Mouse (Mus musculus) forebrain, embryonic 13.5 days (tissue): Measurements from ENCODE around the gene Uvrag. TPM values are rescaled to one million over a fixed set of nuclear protein-coding genes. Genes with fewer than 3 reads are reported as not detected.

Source experiments
- ATAC-seq: fragments of 200-750 bp; cut with Nextera tagmentation; 2 replicates; pipeline ENCODE4 v1.8.0; 2017
- H3K27ac ChIP-seq: fragments of 300-500 bp; sonication (generic); 2 replicates; pipeline ENCODE4 v1.5.1; 2015; ENCODE audit warnings: inconsistent platforms, mild to moderate bottlenecking, moderate library complexity
- H3K27me3 ChIP-seq: fragments of 300-500 bp; sonication (generic); 2 replicates; pipeline ENCODE4 v1.6.1; 2015; ENCODE audit warnings: mild to moderate bottlenecking, inconsistent platforms
- H3K36me3 ChIP-seq: fragments of 300-500 bp; sonication (generic); 2 replicates; pipeline ENCODE4 v1.6.1; 2015; ENCODE audit warnings: mild to moderate bottlenecking, inconsistent platforms; ENCODE audit not compliant: poor library complexity, severe bottlenecking
- H3K4me1 ChIP-seq: fragments of 300-500 bp; sonication (generic); 2 replicates; pipeline ENCODE4 v1.6.1; 2015; ENCODE audit warnings: inconsistent platforms
- H3K4me2 ChIP-seq: fragments of 300-500 bp; sonication (generic); 2 replicates; pipeline ENCODE4 v1.6.1; 2015; ENCODE audit warnings: inconsistent platforms, mild to moderate bottlenecking, moderate library complexity
- H3K4me3 ChIP-seq: fragments of 300-500 bp; sonication (generic); 2 replicates; pipeline ENCODE4 v1.5.1; 2015; ENCODE audit warnings: mild to moderate bottlenecking, inconsistent platforms
- H3K9ac ChIP-seq: fragments of 300-500 bp; sonication (generic); 2 replicates; pipeline ENCODE4 v1.6.1; 2015; ENCODE audit warnings: mild to moderate bottlenecking, inconsistent platforms
- H3K9me3 ChIP-seq: fragments of 300-500 bp; sonication (generic); replicated peaks from 2 replicates; pipeline ENCODE4 v1.6.1; 2016; ENCODE audit warnings: inconsistent platforms
- WGBS: fragments of 180-500 bp; shearing (Covaris S2); methylation state at CpG from one replicate; pipeline ENCODE4 v1.1.7; 2015; 5-methylcytosine and 5-hydroxymethylcytosine counted together
- polyA plus RNA-seq: library from polyadenylated mRNA; unstranded; fragments of >200 nt; fragmentation: Nextera tagmentation; extraction: Ambion mirVana; gene quantifications from 2 replicates; pipeline ENCODE4 v1.2.1, GENCODE M21; 2015

Gene Uvrag
- polyA plus RNA-seq, 1 experiment from 2014 or later = 13.6 TPM

DNA sequence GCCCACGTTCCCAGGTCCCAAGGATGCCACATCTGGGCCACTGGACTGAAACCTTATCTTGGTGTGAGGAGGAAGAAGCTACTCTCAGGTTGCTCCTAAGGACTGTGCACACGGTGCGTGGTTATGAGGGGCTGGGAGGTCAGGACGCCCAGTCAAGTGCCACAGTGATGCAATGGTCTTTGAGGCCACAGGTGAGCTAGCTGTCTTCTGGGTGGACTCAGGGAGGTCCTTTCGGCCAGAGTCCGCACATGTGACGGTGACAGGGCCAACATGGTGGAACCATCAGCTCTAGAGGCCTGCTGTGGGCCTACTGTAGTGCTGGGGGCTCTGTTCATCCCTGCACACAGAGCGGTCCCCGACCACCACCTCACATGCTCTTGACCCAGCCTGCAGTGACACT, 34.7 kb upstream of the Uvrag start:
- no peak overlapping the region for H3K9ac ChIP-seq
- peaks cover 2% of the 10 kb centered on the region for H3K27me3 ChIP-seq
- no peak overlapping the region for H3K27ac ChIP-seq
- WGBS = 94% methylated on average over 9 of the region's 9 CpGs
- H3K36me3 ChIP-seq = no peaks in the 10 kb centered on the region
- no peak for ATAC-seq
- H3K9me3 ChIP-seq = no peaks in the 10 kb centered on the region
- no peaks in the 10 kb centered on the region for H3K4me1 ChIP-seq
- no peak overlapping the region for H3K4me3 ChIP-seq
- H3K4me2 ChIP-seq = no peak overlapping the region

DNA sequence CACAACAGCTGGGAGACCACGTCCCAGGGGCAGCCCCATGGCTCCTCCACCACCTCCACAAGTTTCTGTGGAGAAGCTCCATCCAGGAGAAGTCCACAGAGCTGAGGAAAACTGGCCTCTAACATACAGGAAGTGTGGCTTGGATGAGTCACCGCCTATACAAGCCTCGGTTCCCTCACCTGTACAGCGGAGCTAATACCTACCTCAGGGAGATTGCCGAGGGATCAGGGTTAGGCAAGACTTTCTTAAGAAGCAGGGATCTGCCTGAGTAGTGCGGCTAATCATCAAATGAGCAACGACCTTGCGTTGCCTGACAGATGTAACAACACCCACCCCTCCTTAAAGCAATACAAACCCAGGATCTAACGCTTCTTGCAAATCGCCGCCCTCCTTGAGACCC, 34.2 kb upstream of the Uvrag start:
- Histone ChIP-seq H3K4me2 (no peak overlapping the region), H3K9me3 (no peaks in the 10 kb centered on the region), H3K36me3 (no peaks in the 10 kb centered on the region), H3K9ac (no peak overlapping the region), H3K27me3 (no peaks in the 10 kb centered on the region), H3K4me1 (no peaks in the 10 kb centered on the region), H3K4me3 (no peak overlapping the region), H3K27ac (no peak overlapping the region)
- ATAC-seq = no peak
- 86% methylated on average over 11 of the region's 11 CpGs for WGBS

DNA sequence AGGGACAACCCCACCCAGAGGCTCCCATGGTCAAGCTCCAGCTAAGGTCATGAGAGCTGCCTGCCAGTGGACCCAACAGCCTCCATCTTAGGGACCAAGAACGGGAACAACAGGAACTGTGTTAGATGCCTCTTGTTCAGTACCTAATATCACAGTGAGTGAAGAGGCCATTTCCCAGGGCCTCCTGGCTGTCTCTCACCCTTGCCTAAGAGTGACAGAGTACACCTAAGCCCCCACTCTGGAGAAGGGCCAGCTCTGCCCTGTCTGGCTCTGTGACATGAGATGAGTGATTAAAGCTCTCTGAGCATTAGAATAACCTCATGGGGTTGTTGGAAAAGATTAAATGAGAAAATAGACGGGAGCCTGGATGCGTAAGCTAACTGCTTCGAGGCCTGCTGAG, 33.1 kb upstream of the Uvrag start:
- Histone ChIP-seq H3K4me2 (no peak overlapping the region), H3K9ac (no peak overlapping the region), H3K4me1 (no peaks in the 10 kb centered on the region), H3K9me3 (no peaks in the 10 kb centered on the region), H3K4me3 (no peak overlapping the region), H3K27ac (no peak overlapping the region), H3K36me3 (no peaks in the 10 kb centered on the region), H3K27me3 (no peaks in the 10 kb centered on the region)
- WGBS = 83% methylated on average over 4 of the region's 4 CpGs
- ATAC-seq = no peak

DNA sequence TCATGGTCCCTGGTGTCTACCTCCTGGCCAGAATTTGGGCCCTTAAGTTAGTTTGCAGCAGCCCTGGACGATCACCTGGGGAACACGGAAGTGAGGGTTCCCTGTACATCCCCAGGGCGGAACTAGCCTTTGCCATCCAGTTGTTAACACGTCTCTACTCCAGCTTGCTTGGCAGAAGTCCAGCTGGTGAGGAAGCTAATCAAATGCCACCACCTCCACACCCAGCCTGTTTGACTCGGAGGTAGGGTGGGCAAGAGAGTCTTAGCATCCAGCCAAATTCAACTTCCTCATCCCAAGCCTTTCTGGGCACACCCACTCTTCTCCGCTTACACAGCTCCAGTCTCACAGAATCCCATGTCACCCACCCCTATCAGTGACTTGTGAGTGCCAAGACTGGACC, 32.0 kb upstream of the Uvrag start:
- no peaks in the 10 kb centered on the region for H3K36me3 ChIP-seq
- no peak overlapping the region for H3K9ac ChIP-seq
- H3K4me3 ChIP-seq = no peak overlapping the region
- WGBS = 80% methylated on average over 6 of the region's 6 CpGs
- H3K27me3 ChIP-seq = no peaks in the 10 kb centered on the region
- no peak for ATAC-seq
- no peak overlapping the region for H3K4me2 ChIP-seq
- H3K4me1 ChIP-seq = no peaks in the 10 kb centered on the region
- no peaks in the 10 kb centered on the region for H3K9me3 ChIP-seq
- no peak overlapping the region for H3K27ac ChIP-seq

DNA sequence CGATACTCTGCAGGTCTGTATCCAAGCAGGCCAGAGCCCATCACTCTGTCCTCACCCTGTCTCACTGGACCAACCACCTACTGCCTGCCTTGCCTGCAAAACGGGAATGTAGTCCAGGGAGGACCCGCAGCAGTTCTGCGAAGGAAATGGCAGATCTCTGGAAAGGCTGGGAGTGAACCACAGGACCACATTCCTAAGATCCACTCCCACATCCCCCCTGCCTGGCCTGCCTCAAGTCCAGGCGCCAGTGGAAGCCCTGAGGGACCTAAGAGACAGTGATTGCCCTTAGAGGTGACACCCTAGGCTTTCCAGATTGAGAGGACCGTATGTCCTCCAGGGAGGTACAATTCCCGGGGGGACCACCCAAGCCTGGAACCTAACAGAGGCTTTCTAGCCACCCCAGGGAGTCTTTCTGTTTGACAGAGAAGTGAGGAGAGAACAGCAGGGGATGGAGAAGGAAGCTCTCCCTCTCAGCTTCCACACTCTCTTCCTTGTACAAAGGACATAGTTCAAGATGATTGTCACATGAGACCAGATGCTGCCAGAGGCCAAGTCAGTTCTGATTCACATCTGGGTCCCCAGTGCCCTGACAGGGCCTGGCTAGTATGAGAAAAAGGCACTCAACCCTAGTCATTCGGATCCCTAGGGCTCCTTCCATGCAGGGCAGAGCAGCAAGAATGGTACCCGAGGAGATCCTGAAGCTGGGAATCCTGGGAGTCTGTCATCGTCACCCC, 31.0 kb upstream of the Uvrag start:
- ATAC-seq = no peak
- Histone ChIP-seq H3K27ac (no peak overlapping the region), H3K4me2 (no peak overlapping the region), H3K27me3 (no peaks in the 10 kb centered on the region), H3K9me3 (no peaks in the 10 kb centered on the region), H3K36me3 (no peaks in the 10 kb centered on the region), H3K4me1 (no peaks in the 10 kb centered on the region), H3K4me3 (no peak overlapping the region), H3K9ac (no peak overlapping the region)
- 69% methylated on average over 10 of the region's 10 CpGs for WGBS

DNA sequence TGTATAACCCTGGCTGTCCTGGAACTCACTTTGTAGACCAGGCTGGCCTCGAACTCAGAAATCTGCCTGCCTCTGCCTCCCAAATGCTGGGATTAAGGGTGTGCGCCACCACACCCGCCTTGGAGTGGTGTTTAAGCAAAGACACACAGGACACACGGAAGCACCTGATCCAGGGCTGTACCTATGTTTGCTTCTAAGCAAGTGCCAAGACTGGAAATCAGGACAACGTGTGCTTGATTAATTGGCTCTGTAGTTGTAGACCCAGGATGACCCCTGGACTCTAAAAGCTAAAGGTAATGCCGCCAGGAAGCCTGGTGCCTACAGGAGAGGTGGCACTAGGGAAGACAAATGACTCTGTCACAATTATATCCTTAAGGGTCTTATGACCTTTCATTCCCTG, 29.6 kb upstream of the Uvrag start:
- no peaks in the 10 kb centered on the region for H3K27me3 ChIP-seq
- H3K4me1 ChIP-seq = no peaks in the 10 kb centered on the region
- no peaks in the 10 kb centered on the region for H3K36me3 ChIP-seq
- WGBS = 95% methylated on average over 6 of the region's 6 CpGs
- H3K4me2 ChIP-seq = no peak overlapping the region
- H3K4me3 ChIP-seq = no peak overlapping the region
- ATAC-seq = no peak
- no peak overlapping the region for H3K9ac ChIP-seq
- no peaks in the 10 kb centered on the region for H3K9me3 ChIP-seq
- H3K27ac ChIP-seq = no peak overlapping the region

DNA sequence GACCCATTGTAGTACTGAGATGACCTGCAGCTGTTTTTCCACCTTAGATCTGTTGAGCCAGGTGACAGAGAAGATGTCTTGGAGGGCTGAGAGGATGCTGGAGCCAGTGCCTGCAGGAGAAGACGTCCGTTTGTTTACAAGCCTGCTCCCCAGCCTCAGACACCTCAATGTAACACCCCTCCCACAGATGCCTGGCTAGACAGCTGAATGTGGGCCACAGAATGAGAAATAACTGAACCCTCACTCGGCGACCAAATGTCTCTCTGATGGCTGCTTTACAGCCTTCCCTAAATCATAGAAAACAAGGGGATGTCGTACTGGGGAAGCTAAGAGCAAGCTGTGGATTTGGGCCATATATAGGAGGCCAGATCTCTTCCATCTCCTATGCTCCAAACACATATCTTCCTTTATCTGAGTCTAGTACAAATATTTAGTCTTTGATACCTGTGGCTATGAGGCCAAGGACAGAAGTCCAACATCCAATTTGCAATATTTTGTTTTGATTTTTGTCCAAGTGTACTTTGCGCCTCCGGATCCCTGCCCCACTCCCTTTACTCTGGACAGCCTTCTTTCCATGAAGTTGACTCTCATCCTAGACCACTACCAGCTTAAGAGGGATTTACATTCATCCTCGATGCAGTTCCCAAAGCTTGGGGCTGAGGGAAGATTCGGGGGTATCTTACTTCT, 28.9 kb upstream of the Uvrag start:
- WGBS = 90% methylated on average over 9 of the region's 9 CpGs
- no peak for ATAC-seq

DNA sequence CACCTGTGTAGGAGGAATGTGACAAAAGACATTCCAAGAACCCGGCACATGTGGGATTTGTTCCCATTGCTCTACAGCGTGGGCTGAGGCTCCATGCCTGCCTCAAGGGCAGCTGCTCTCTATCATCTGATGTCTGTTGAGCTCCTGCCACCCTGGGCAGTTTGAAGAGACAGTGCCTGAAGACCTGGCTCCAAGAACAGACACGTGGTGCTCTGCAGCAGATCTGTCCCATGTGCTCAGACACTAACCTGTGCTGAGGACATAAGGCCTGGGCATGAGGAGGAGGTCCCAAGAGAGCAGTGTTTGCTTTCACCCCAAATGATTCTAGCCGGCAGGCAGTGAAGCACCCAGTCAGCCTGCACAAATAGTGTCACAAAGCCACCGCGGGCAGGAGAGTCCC, 27.8 kb upstream of the Uvrag start:
- H3K27me3 ChIP-seq = no peaks in the 10 kb centered on the region
- H3K27ac ChIP-seq = no peak overlapping the region
- no peak for ATAC-seq
- no peak overlapping the region for H3K9ac ChIP-seq
- 89% methylated on average over 6 of the region's 6 CpGs for WGBS
- H3K4me3 ChIP-seq = no peak overlapping the region
- no peak overlapping the region for H3K4me2 ChIP-seq
- H3K36me3 ChIP-seq = no peaks in the 10 kb centered on the region
- H3K9me3 ChIP-seq = no peaks in the 10 kb centered on the region
- H3K4me1 ChIP-seq = no peaks in the 10 kb centered on the region

More for the DNA sequence above, 28.9 kb upstream of the Uvrag start:
- no peak overlapping the region for H3K9ac ChIP-seq
- no peaks in the 10 kb centered on the region for H3K27me3 ChIP-seq
- no peaks in the 10 kb centered on the region for H3K36me3 ChIP-seq
- H3K4me2 ChIP-seq = no peak overlapping the region
- H3K9me3 ChIP-seq = no peaks in the 10 kb centered on the region
- H3K27ac ChIP-seq = no peak overlapping the region
- H3K4me3 ChIP-seq = no peak overlapping the region
- no peaks in the 10 kb centered on the region for H3K4me1 ChIP-seq

DNA sequence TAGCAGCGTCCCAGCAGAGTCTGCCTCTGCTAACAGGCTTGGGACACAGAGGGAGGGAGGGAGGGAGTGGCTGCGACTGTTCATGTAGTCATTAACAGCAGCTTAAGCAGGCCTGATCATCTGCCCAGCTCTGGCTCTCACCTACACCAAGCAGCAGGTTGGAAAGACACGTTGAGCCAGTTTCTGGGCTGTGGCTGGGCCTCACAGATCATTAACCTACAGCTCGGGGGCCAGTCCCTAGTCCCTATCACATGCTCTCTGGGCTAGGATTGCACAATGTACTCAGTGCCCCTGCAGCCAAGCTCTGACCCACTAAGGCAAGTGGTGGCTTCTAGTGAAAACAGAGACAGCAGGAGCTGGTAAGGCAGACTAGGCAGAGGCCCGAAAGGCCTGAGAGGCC, 27.0 kb upstream of the Uvrag start:
- Histone ChIP-seq H3K27ac (no peak overlapping the region), H3K36me3 (no peaks in the 10 kb centered on the region), H3K27me3 (no peaks in the 10 kb centered on the region), H3K9me3 (no peaks in the 10 kb centered on the region), H3K4me1 (no peaks in the 10 kb centered on the region), H3K4me2 (no peak overlapping the region), H3K9ac (no peak overlapping the region), H3K4me3 (no peak overlapping the region)
- no peak for ATAC-seq
- 57% methylated on average over 5 of the region's 5 CpGs for WGBS

DNA sequence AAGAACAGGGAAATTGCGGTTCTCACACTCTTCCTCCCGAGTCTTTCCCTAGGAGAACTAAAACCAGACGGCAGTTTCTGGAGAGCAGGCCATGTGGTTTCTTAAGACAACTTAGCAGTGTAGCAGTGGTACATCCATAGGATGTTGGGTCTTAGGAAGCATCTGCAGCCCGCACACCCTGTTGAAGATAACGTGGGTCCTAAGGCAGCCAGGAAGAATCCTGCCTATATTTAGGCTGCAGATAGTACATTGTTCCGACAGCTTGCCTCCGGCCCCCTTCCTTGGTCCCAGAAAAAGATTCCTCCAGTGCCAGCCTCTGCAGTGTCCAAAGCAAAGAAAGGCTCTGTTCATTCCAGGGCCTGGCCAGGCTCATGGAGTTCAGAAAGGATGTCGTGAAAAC, 25.2 kb upstream of the Uvrag start:
- WGBS = 88% methylated on average over 8 of the region's 8 CpGs
- Histone ChIP-seq H3K4me1 (no peaks in the 10 kb centered on the region), H3K27me3 (no peaks in the 10 kb centered on the region), H3K4me3 (no peak overlapping the region), H3K27ac (no peak overlapping the region), H3K36me3 (no peaks in the 10 kb centered on the region), H3K4me2 (no peak overlapping the region), H3K9ac (no peak overlapping the region), H3K9me3 (no peaks in the 10 kb centered on the region)
- no peak for ATAC-seq

DNA sequence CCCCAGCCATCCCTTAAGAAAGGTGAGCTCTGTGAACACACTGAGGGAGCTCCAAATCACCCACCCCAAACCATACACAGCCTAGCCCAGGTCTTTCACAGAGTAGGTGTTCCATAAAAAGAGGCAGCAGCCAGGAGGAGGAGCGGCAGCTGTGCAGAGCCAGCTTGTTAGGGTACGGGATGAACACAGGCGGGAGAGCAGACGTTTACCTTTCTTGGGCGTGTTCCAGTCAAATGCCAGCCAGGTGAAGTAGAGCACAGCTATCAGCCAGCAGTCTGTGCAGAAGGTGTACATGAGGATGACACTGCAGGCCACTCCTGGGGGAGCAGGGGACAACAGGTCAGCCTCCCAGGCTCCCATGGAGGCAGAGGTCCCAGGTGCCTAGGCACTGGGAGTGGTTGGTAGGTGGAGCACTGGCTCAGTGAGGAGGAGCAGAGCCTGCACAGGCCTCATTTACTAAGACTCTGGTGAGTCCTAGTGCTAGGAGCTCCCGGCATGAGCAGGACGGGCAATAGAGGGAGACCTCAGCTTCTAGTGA, 24.0 kb upstream of the Uvrag start:
- 93% methylated on average over 7 of the region's 7 CpGs for WGBS
- Histone ChIP-seq H3K27ac (no peak overlapping the region), H3K4me3 (no peak overlapping the region), H3K4me1 (no peaks in the 10 kb centered on the region), H3K27me3 (no peaks in the 10 kb centered on the region), H3K36me3 (no peaks in the 10 kb centered on the region), H3K4me2 (no peak overlapping the region), H3K9me3 (no peaks in the 10 kb centered on the region), H3K9ac (no peak overlapping the region)
- ATAC-seq = no peak

DNA sequence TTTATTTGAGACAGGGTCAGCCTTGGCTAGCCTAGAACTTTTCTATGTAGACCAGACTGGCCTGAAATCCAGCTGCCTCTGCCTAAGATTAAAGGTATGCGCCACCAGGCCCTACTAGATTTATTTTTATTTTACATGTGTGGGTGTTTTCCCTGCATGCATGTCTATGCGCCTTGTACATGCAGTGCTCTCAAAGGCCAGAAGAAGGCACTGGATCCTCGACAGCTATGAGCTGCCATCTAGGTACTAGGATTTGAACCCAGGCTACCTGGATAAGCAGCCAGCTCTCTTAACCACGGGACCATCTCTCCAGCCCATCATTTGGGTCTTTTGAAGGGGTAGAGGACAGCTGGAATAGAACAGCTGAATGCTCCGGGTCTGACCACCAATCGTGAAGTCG, 21.5 kb upstream of the Uvrag start:
- no peak overlapping the region for H3K9ac ChIP-seq
- 91% methylated on average over 7 of the region's 7 CpGs for WGBS
- no peak for ATAC-seq

More for the DNA sequence above, 21.5 kb upstream of the Uvrag start:
- H3K4me2 ChIP-seq = no peak overlapping the region
- no peak overlapping the region for H3K4me3 ChIP-seq
- H3K4me1 ChIP-seq = no peaks in the 10 kb centered on the region
- H3K9me3 ChIP-seq = no peaks in the 10 kb centered on the region
- no peaks in the 10 kb centered on the region for H3K36me3 ChIP-seq
- no peaks in the 10 kb centered on the region for H3K27me3 ChIP-seq
- no peak overlapping the region for H3K27ac ChIP-seq
